Mouse (Mus musculus) hindbrain, postnatal 0 days (tissue): ENCODE data around the gene Cirbp. TPM values are rescaled to one million over a fixed set of nuclear protein-coding genes. Genes with fewer than 3 reads are reported as not detected.

ENCODE experiments used
- ATAC-seq: fragments of 200-750 bp; cut with Nextera tagmentation; 2 replicates; pipeline ENCODE4 v1.8.0; 2017; ENCODE audit warnings: mild to moderate bottlenecking, moderate TSS enrichment, moderate library complexity
- DNase-seq: peaks from one replicate; pipeline ENCODE4 v3.0.0-alpha.2; 2015; ENCODE audit warnings: low spot score
- H3K27ac ChIP-seq: fragments of 300-500 bp; sonication (generic); 2 replicates; pipeline ENCODE4 v1.5.1; 2014; ENCODE audit warnings: mild to moderate bottlenecking
- H3K27me3 ChIP-seq: fragments of 300-500 bp; sonication (generic); 2 replicates; pipeline ENCODE4 v1.6.1; 2014; ENCODE audit warnings: low read length, mixed read lengths; ENCODE audit not compliant: insufficient read depth
- H3K36me3 ChIP-seq: fragments of 300-500 bp; sonication (generic); 2 replicates; pipeline ENCODE4 v1.6.1; 2014; ENCODE audit warnings: low read length, mixed read lengths; ENCODE audit not compliant: insufficient read depth
- H3K4me1 ChIP-seq: fragments of 300-500 bp; sonication (generic); 2 replicates; pipeline ENCODE4 v1.6.1; 2014; ENCODE audit warnings: antibody characterized with exemption, low read length, mixed read lengths; ENCODE audit not compliant: insufficient read depth
- H3K4me2 ChIP-seq: fragments of 300-500 bp; sonication (generic); 2 replicates; pipeline ENCODE4 v1.6.1; 2014; ENCODE audit warnings: low read depth, mild to moderate bottlenecking, low read length, moderate library complexity, mixed read lengths
- H3K4me3 ChIP-seq: fragments of 300-500 bp; sonication (generic); 2 replicates; pipeline ENCODE4 v1.5.1; 2014; ENCODE audit warnings: low read length
- H3K9ac ChIP-seq: fragments of 300-500 bp; sonication (generic); replicated peaks from 2 replicates; pipeline ENCODE4 v1.6.1; 2014; ENCODE audit warnings: mild to moderate bottlenecking, low read length, moderate library complexity, mixed read lengths
- H3K9me3 ChIP-seq: fragments of 300-500 bp; sonication (generic); 2 replicates; pipeline ENCODE4 v1.6.1; 2016; ENCODE audit warnings: low read length, mixed read lengths
- CTCF ChIP-seq: IDR thresholded peaks from 2 replicates; pipeline ENCODE4 v1.5.1; 2016; ENCODE audit warnings: antibody characterized with exemption, control low read depth, low read depth
- WGBS: fragments of 180-500 bp; shearing (Covaris S2); extraction: QIAGEN DNeasy Blood & Tissue Kit; methylation state at CpG from one replicate; pipeline ENCODE4 v1.1.7; 2014; 5-methylcytosine and 5-hydroxymethylcytosine counted together
- polyA plus RNA-seq: library from polyadenylated mRNA; unstranded; fragments of >200 nt; fragmentation: Nextera tagmentation; extraction: Ambion mirVana; gene quantifications from 2 replicates; pipeline ENCODE4 v1.2.1, GENCODE M21; 2015
- total RNA-seq: library from RNA; depleted of rRNA; stranded (reverse); fragments of >200 nt; gene quantifications from 2 replicates; pipeline ENCODE4 v1.2.3, GENCODE M21; 2014

Gene Cirbp
- total and polyA plus RNA-seq, 2 experiments from 2014 or later: 257 to 730 TPM

GRCm38 (mm10) chr10:80145896-80146295 lies 19.9 kb upstream of the Cirbp start:
- H3K9me3 ChIP-seq: no peaks in the 10 kb centered on the region
- H3K4me1 ChIP-seq: peaks cover 8% of the 10 kb centered on the region
- WGBS: 74% methylated on average over 6 of the region's 6 CpGs
- H3K36me3 ChIP-seq: peaks cover 9% of the 10 kb centered on the region
- TF ChIP-seq CTCF: no peak
- H3K4me3 ChIP-seq: no peak overlapping the region
- H3K27ac ChIP-seq: peak overlapping the region; percentile 96
- no peak overlapping the region for H3K4me2 ChIP-seq
- ATAC-seq: no peak
- no peaks in the 10 kb centered on the region for H3K27me3 ChIP-seq
- DNase-seq: no peak
- H3K9ac ChIP-seq: 0 out of 2 replicates have a peak overlapping the region, but pooled peaks have one; percentile 13

- 77% methylated on average over 4 of the region's 4 CpGs for WGBS
- H3K9me3 ChIP-seq: no peaks in the 10 kb centered on the region
- no peak for DNase-seq
- ATAC-seq: no peak
- H3K36me3 ChIP-seq: peaks cover 9% of the 10 kb centered on the region
- H3K4me1 ChIP-seq: peaks cover 6% of the 10 kb centered on the region; the same call in 1 of the 2 replicates
- H3K27ac ChIP-seq: peak overlapping the region; percentile 96; the same call in 1 of the 2 replicates
- H3K9ac ChIP-seq: 0 out of 2 replicates have a peak overlapping the region, but pooled peaks have one; percentile 13
- TF ChIP-seq CTCF: no peak
- H3K27me3 ChIP-seq: no peaks in the 10 kb centered on the region
- no peak overlapping the region for H3K4me2 ChIP-seq
- H3K4me3 ChIP-seq: no peak overlapping the region
Observed at GRCm38 (mm10) chr10:80146568-80147011, 19.2 kb upstream of the Cirbp start.

GRCm38 (mm10) chr10:80147146-80147718 lies 18.6 kb upstream of the Cirbp start:
- H3K27me3 ChIP-seq: no peaks in the 10 kb centered on the region
- no peak for TF ChIP-seq CTCF
- WGBS: 71% methylated on average over 5 of the region's 5 CpGs
- no peak for ATAC-seq
- H3K9me3 ChIP-seq: no peaks in the 10 kb centered on the region
- DNase-seq: no peak
- peak overlapping the region; percentile 96 for H3K27ac ChIP-seq
- H3K36me3 ChIP-seq: peaks cover 9% of the 10 kb centered on the region
- no peak overlapping the region for H3K9ac ChIP-seq
- H3K4me1 ChIP-seq: peaks cover 12% of the 10 kb centered on the region; the same call in 1 of the 2 replicates
- H3K4me2 ChIP-seq: peak overlapping the region; percentile 80; the same call in 1 of the 2 replicates
- no peak overlapping the region for H3K4me3 ChIP-seq

GRCm38 (mm10) chr10:80147719-80148601 lies 17.8 kb upstream of the Cirbp start, which contains the start of gene Midn:
Midn (plus strand) TSS chr10:80148272.
- TF ChIP-seq CTCF: peak; percentile 68
- H3K4me1 ChIP-seq: peaks cover 16% of the 10 kb centered on the region; the same call in 1 of the 2 replicates

GRCm38 (mm10) chr10:80148610-80149290 lies 17.0 kb upstream of the Cirbp start:
- Histone ChIP-seq H3K4me2 (peak overlapping the region; percentile 80), H3K27me3 (no peaks in the 10 kb centered on the region), H3K9ac (peak overlapping the region; percentile 89), H3K4me3 (peak overlapping the region; percentile 97), H3K27ac (peak overlapping the region; percentile 96), H3K36me3 (peaks cover 14% of the 10 kb centered on the region), H3K4me1 (peaks cover 19% of the 10 kb centered on the region; the same call in 1 of the 2 replicates), H3K9me3 (no peaks in the 10 kb centered on the region)
- ATAC-seq (peak; percentile 48), DNase-seq (peak; percentile 97)
- peak; percentile 51 for TF ChIP-seq CTCF
- WGBS: under 1% methylated on average over 56 of the region's 57 CpGs

More at GRCm38 (mm10) chr10:80147719-80148601, 17.8 kb upstream of the Cirbp start, which contains the start of gene Midn:
- H3K4me3 ChIP-seq: peak within 1 kb of the TSS; percentile 97
- no peaks in the 10 kb centered on the region for H3K9me3 ChIP-seq
- peak within 1 kb of the TSS; percentile 80 for H3K4me2 ChIP-seq
- DNase-seq (peak; percentile 77), ATAC-seq (peak; percentile 13)
- H3K27ac ChIP-seq: peak within 1 kb of the TSS; percentile 96
- H3K36me3 ChIP-seq: peaks cover 9% of the 10 kb centered on the region
- WGBS: 1% methylated on average over 38 of the region's 42 CpGs
- H3K9ac ChIP-seq: peak within 1 kb of the TSS; percentile 89
- no peaks in the 10 kb centered on the region for H3K27me3 ChIP-seq
